Mouse (Mus musculus) adrenal gland, postnatal 25 days (tissue): Measurements from ENCODE around the gene Mapk1. TPM values are rescaled to one million over a fixed set of nuclear protein-coding genes. Genes with fewer than 3 reads are reported as not detected.
"Not testable (repeated sequence)": the region's sequence is repeated elsewhere in the genome, so short reads cannot be mapped to it uniquely, and the experiment has no call there.

Experiments
- DNase-seq: peaks from one replicate; pipeline ENCODE4 v3.0.0; 2021; ENCODE audit warnings: mixed read lengths
- long read RNA-seq: library from polyadenylated mRNA; stranded (forward); transcript quantifications from one replicate; pipeline ENCODE4 v2.0.0, GENCODE M21; 2021
- total RNA-seq: library from RNA; stranded (reverse); gene quantifications from 2 replicates; pipeline ENCODE4 v1.2.3, GENCODE M21; 2021

Gene Mapk1
- 209 and 252 TPM in 2 replicates for total RNA-seq
- long read RNA-seq, full-length matches to known transcripts = 72 of 102 reads
- long read RNA-seq, partial matches to known transcripts = 22 of 102 reads
- long read RNA-seq, other reads (novel, unspliced or antisense) = 8 of 102 reads

DNA sequence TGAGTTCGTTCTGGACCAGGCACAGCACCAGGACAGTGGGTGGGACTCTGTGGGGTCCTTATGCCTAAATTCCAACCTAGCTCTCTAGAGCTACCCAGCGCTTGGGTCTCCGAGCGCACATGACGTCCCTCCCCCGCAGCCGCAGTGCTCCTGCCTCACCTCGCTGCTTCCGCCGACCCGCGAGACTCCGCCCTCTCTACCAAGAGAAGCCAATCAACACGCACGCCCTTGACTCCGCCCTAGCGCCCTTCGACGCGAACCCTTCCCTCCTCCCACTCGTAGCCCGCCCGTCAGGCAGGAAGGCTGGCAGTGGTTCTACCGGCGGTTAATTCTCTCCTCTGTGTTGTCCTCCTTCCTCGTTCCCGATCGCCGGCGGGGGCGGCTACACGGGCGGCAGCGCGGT lies at the start of gene Mapk1:
Gene Mapk1, plus strand, starts transcription at position 252 of the 403 bp plus-strand sequence.
- peak; percentile 96 for DNase-seq

DNA sequence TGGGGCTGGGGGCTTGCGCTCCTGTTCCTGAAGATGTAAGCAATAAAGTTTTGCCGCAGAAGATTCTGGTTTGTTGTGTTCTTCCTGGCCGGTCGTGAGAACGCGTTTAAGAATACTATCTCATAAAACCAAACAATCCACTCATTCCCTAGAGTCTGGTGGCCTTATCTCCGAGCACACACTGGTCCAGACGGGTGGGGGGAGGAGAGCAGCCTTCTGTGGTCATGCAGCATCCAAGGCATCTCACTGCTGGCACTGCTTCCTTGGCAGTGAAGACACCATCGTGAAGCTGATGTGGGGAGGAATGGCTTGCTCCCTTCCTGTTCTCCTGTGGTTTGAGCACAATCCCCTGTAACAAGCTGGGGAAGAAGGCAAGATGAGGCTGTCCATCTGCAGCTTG lies 43.6 kb upstream of the Mapk1 start:
- DNase-seq = no peak

DNA sequence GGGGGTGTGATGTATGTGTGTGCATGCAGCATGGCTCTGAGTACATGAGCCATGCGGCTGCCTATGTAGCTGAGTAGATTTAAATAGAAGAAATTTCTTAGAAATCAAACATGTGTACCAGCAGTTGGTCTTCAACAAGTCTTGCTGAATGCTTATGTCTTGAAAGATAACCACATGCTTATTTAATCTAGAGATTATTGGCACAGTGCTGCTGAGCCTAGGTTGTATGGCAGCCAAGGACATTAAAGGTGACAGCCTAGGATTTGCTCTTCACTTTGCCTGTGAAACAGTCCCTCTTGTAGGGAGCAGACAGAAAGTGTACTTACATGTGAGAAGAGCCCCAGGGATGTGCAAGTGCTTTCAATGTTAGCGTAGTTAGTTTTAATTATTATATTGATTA lies 42.1 kb upstream of the Mapk1 start:
- no peak for DNase-seq

DNA sequence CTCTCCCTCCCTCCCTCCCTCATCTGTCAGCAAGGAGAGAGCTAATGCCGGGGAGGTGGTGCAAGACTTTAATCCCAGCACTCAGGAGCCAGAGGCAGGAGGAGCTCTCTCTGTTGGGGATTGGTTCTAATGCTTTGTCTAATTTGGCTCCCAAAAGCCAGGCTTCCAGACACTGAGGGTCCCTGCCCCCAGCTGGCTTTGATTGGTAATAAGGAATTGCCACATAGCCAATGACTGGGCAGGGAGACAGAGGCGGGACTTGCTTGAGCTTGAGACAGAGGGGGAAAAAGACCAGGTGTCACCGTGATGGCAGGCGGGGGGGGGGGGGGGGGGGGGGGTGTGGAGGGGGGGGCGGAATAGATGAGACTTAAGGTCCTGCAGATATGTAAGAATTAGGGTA lies 24.6 kb upstream of the Mapk1 start:
- no peak for DNase-seq

DNA sequence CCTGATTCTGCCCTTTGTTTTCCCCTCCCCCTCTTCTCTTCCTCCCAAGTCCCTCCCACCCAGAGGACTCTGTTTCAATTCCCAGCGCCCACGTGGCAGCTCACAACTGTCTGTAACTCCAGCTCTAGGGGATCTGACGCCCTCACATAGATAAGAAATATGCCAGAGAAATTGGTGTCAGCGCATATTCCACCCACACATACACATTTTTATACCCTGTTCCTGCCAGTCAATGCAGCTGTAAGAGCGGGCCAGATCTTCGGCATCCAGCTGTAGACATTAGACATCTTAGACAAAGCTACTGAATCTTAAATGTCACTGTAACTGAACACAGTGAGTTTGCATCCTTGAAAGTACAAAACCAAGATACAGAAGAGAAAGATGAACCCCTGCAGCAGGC lies 23.3 kb upstream of the Mapk1 start:
- no peak for DNase-seq

DNA sequence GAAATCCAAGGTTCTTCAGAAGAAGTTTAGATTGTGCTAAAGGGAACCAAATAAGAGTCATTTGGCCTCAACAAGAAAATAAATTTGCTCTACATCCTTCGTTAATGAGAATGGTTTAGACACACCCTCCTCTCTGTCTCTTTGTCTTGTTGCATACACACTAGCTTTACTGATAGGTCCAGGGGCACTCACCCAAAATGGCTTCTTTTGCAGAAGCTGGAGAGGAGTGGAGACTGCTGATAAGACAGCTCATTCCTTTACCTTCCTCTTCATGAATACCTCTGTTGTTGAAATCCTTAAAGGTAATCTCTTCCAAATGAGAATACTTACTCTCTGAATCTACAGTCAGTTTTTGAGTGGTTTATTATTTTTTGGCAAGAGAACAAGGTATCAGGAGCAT lies 18.0 kb upstream of the Mapk1 start:
- DNase-seq = no peak

DNA sequence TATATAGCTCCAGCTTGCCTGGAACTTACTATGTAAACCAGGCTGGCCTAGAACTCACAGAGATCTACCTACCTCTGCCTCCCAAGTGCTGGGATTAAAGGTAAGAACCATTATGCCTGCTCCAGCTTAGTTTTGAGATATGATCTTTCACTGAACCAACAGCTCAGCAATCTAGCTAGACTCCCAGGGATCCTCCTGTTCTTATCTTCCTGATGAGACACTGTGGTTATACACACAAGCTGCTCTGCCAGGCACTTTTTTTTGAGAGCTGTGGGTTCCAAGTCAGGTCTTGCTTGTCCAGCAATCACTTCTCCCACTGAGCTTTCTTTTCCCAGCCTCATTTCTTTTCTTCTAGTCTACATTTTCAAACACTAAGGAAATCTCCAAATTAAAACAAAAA lies 16.9 kb upstream of the Mapk1 start:
- DNase-seq = no peak

DNA sequence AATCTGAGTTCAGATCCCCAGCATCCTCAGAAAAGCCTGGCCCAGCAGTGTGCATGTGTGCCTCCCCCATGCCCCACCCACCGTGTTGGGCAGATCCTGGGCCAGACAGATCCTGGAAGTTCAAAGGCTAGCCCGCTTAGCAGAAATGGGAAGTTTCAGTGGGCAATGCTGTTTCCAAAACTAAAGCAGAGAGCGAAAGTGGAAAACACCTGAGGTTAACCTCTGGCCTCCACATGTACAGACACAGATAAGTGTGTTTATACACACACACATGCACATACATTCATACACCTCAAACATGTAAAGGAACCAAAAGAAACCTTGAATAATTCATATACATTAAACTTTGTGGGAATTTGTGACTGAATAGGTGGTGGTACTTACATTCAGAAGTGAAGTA lies 5.1 kb upstream of the Mapk1 start:
- DNase-seq = no peak

DNA sequence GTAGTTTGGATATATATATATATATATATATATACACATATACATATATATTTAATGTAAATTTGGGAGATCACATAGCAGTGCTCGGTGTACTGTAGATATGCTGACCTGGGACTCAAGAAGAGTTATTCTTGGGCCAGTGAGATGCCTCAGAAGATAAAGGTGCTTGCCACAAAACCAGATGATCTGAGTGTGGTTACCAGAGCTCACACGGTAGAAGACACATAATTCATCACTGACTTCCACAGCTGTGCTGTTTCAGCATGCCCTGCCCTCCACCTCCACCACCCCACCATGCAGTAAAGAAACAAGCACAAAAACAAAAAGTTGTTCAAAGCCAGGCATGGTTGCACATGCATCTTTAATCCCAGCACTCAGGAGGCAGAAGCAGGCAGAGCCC lies 4.4 kb upstream of the Mapk1 start:
- no peak for DNase-seq

DNA sequence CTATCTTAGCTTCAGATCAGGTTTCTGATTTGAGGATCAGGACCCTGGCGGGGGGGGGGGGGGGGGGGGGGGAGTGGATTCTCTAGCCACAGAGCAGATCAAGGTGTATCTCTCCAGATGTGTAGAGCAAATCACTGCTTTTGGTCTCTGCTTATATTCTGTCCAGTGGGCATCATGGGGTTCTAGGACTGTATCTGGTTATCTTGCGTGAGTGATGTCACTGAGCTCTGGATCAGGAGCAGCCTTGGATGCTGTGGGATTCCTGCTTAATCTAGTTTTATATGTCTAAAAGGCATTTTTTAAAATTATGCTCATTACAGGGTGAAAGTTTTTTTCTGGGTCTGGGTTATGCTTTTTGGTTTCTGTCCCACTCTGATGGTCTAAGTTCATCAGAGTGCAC lies 546 bp upstream of the Mapk1 start:
- no peak for DNase-seq

DNA sequence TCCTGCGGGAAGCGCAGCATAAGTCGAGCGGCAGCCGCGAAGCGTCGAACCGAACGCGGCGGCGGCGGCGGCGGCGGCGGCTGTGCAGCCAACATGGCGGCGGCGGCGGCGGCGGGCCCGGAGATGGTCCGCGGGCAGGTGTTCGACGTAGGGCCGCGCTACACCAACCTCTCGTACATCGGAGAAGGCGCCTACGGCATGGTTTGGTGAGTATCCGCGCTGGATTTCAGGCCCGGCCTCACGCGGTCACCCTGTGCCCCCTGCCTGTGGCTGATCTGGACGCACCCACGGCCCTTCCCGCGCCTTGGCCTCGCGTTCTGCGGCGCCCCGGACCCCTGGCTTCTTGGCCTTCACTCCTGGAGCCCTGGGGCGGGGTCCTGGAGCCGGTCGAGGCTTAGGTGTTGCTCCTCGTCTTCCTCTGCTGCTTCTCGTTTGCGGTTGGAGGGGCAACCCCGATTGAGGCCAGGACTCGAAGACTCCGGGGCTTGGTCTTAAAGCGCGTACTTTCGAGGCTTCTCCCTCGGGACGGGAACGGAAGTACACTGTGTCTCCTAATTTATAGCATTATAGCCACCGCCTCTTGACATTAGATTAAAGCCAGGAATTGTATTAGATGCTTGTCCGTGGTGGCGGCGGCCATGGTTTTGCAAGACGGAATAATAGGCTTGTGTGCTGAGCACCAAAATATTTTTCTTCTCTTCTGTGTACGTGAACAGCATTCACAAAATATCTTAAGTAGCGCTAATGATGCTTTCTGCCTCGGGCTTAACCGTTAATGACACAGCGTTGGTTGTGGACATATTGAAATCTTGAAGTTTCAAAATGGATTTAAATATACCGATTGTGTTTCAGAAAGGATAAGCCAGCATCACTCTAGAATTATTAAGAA lies 596 bp downstream of the Mapk1 start:
- DNase-seq = peak; percentile 54

DNA sequence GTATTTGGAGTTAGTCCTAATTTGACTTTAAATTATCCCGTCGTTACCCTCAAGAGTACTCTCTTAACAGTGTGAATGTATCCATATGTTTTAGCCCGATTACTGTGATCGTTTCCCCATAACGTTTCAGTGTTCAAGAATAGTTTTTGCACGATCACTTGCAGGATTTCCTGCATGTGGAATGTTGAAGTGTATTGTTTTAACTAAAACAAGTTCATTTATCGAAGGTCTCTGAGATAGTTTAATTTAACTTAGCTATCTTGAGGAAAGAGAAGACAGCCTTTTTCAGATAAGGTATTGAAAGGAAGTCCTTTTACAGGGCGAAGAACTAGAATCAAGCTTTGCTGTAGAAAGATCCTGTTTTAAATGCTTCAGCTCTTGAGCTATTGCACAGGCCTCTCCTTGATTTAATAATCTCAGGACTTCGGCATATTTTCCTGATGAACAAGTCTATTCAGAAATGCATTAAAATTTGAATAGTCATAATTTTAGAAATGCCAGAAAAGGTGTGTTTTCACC lies 1.3 kb downstream of the Mapk1 start:
- no peak for DNase-seq

DNA sequence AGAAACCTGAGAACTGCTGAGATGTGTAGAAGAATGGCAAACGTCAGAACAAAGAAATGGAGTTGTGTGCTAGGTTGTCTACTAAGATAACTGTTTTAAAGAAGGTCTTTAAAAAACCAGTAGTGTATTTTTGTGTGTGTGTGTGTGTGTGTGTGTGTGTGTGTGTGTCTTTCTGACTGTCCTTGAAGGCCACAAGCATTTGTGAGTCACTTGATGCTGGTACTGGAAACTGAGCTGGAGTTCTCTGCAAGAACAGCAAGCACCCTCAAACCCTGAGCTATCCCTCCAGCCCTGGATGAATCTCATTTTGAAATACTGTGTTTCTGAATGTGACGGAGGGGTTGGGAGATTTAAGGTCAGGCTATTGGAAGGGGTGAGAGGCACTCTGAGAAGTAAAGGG lies 4.1 kb downstream of the Mapk1 start:
- DNase-seq = no peak

DNA sequence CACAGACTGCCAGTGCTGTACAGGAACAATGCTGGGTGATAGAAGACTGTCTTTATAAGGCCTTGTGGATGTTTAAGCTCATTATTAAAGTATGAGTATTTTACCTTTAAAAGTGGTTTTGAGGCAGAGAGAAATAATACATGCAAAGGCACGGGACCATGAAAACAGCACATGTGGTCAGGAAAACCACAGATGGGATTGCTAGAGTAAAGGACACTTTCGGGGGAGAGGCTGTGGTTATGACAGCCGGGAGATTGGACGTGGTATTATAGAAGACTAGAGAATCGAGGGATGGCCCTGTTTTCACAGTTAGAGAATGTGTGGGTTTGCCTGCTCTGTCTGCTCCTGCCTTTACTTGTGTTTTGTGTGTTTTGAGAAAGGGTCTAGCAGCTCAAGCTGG lies 5.7 kb downstream of the Mapk1 start:
- DNase-seq = no peak

DNA sequence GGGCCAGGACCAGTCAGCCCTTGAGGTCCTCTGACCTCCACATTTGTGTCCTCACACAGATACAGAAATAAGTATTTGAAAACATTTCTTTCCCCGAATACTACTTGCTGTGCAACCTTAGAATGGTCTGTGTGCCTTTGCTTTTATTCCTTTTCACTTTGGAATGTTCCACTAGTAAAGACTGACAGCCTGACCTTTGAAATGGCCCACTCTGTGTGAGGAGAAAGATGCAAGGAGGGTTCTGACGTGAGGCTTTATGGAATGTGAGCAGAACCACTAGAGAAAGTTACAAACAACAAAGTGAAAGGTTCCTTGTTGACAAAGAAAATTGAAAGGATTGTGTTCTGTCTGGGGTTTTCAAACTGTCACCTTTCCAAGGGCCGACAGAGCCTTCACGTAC lies 6.8 kb downstream of the Mapk1 start:
- no peak for DNase-seq

DNA sequence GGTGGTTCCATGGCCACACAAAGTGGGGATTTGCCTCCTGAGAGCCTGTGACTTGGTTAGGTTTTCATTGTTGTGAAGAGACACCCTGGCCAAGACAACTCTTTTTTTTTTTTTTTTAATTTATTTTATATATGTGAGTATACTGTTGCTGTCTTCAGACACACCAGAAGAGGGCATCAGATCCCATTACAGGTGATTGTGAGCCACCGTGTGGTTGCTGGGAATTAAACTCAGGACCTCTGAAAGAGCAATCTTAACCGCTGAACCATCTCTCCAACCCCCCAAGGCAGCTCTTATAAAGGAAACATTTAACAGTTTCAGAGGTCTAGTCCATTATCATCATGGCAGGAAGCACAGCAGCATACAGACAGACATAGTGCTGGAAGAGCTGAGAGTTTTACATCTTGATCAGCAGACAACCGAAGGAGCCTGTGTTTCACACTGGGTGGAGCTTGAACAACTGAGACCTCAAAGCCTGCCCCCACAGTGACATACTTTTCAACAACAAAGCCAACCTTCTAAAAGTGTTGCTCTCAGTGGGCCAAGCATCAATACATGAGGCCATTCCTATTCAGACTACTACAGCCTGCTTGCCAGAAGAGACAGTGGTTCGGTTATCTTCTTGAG lies 11.4 kb downstream of the Mapk1 start:
- DNase-seq = no peak

DNA sequence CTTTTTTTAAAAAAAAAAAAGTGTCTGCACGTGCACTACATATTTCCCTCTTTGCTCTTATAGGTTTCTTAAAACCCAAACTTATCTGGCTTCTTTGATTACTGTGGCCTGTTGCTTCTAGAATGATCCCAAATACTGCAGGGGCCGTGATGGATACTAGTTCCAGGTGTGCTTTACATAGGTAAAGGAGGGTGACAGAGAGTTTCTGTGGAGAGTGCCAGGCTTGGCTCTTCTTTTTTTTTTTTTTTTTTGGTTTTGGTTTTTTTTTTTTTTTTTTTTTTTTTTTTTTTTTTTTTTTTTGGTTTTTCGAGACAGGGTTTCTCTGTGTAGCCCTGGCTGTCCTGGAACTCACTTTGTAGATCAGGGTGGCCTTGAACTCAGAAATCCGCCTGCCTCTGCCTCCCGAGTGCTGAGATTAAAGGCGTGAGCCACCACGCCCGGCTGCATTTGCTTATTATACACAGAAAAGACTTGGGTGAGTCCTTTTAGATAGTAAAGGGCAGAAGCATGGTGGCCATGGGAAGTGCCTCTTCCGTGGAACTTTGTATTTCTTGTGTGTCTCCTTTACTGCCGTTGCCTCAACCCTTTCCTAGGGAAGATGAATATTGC lies 13.0 kb downstream of the Mapk1 start:
- not testable (repeated sequence) for DNase-seq

DNA sequence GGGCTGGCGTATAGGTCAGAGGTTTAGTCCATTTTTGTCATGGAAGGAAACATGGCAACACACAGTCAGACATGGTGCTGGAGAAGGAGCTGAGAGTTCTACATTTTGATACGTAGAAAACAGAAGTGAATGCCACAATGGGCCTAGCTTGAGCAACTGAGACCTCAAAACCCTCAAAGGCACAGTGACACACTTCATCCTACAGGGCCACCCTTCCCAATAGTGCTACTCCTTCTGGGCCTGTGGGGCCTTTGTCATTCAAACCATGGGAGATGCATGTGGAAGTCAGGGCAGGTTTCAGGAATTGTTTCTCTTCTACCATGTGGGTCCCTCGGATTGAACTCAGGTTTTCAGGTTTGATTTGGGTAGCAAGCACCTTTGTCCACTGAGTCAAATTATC lies 17.9 kb downstream of the Mapk1 start:
- no peak for DNase-seq

DNA sequence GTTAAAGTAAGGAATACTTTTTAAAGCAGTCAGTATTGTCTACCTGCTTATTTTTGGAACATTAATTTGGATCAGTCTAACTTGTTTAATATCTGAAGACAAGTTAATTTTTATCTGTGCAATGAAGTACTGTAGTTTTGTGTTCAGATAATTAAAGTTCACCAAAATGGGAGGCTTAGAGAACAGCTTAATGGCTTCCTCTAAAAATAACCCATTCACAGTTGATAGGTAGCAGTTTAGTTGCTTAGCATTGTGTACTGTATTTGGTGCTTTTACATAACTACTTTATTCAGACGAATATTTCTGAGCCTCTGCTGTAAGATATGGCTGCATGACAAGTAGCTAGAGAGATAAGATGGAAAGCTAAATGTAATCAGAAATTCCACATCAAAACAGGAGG lies 23.9 kb downstream of the Mapk1 start:
- DNase-seq = no peak

DNA sequence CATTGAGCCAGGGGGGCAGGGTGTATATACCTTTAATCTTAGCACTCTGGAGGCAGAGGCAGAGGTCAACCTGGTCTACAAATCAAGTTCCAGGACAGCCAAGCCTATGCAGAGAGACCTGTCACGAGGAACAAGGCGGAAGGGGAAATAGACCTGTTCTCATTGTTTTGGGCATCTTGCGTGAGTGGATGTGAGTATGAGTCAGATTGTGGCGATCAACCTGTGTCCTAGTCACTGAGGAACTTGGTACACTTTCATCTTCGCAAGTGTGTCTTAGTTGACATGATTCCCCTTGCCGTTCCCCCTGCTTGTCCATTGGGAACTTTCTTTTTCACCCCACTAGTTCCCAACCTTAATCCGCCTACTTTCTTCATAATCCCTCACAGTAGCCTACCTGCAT lies 26.9 kb downstream of the Mapk1 start:
- no peak for DNase-seq

DNA sequence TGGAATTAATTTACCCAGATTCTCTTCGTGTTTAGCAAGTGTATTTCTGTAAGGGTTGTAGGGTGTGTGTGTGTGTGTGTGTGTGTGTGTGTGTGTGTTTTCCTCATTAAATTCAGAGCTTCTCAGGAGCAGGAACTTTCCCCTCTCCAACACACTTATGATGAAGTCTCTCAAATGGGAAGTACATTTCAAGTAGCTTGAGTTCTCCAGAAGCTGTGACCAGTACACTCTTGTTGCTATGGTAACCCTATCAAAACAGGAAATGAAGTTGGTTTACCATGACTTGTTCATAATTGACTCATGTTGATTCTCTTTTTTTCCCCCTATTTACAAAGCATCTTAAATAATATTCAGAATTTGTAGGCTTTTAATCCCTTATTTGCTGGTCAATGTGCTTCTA lies 29.4 kb downstream of the Mapk1 start:
- no peak for DNase-seq

DNA sequence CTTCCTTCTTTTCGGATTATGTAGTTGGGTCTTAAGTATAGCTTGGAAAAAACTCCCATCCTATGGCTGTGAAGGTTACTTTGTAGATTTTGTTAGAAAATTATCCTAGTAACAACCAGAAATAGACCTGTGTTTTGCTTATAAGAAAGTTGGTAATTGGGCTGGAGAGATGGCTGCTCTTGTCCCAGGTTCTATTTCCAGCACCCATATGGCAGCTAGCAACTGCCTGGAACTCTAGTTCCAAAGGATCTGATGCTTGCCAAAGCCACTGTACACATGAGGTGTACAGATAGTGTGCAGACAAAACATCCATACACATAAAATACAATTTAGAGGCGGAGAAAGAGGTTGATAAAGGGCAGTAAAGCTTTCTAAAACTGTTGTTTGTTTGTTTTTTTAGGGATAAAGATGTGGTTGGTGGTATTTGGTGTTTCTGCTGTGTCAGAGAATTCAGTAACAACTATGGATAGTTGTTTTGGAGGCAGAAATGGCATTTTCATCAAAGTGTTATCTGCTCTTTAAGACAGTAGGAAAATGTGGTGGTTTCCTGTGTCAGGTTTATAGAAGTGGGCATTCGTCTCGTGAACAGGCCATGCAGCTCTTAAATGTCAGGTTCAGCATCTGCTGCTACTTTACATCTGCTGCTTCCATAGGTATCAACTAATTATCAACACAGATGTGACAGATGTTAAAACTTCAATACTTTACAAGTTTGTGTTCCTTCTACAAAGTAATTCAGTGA lies 32.1 kb downstream of the Mapk1 start:
- DNase-seq = no peak
